Mouse (Mus musculus): ENCODE data around the gene Slc22a14.

The Slc22a14 gene

GRCm38 (mm10) chr9:119122596-119123369 lies 242.6 kb downstream of the Slc22a14 start:
- DNase-seq, result no peak

DNA sequence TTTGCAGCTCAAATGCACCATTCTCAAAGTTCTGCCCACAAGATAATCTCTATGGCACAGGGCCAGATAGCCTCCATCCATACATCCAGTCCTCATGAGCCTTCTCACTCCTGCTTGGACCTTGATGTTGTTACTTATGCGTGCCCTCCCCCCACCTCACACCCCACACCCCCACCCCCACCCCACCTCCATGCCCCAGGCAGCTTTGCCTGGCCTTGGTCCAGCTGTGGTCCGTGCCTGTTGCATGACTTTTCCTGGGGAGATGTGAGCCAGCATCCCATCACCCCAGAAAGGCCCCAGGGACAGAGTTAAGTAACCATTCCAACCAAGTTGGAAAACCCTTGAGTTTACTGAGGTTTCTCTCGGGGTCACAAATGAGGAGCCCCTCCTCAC lies 245.2 kb downstream of the Slc22a14 start:
- no peak for DNase-seq
